Mouse (Mus musculus): ENCODE results near the gene Capn15. TPM values are rescaled to one million over a fixed set of nuclear protein-coding genes. Genes with fewer than 3 reads are reported as not detected.
A peak's percentile ranks its signal among the peaks of the same experiment; 100 is the strongest.

The Capn15 gene
- polyA plus RNA-seq, 1 experiment from 2014 or later: 21.1 TPM

DNA sequence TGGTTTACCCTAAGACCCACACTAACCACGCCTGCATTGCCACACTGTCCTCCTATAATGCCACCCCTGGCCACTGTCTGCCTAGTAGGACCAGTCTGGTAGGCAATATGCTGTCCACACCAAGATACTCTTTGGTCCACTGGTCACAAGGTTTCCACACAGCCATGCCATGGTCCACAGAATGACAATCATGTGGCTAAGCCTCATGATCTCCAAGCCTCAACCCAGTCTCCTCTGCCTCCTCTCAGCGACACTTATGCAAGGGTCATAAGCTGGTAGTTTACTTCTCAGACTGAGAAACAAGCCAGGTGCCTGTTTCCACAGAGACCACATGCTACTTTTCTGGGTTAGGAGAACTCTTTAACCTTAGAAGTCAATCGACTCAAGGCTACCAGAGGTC lies 2.7 kb downstream of the Capn15 start:
- H3K27ac ChIP-seq (ENCODE audit: low read length): no peak overlapping the region
- H3K36me3 ChIP-seq (ENCODE audit: control insufficient read depth, insufficient read depth, low read length): 0 out of 2 replicates have a peak, but pooled peaks cover under 1% of the 10 kb centered on the region
- 86% methylated on average over 3 of the region's 3 CpGs for WGBS
- H3K4me2 ChIP-seq (ENCODE audit: low read depth, low read length): no peak overlapping the region
- H3K9me3 ChIP-seq (ENCODE audit: control insufficient read depth, low read length): no peaks in the 10 kb centered on the region
- H3K9ac ChIP-seq (ENCODE audit: low read length): no peak overlapping the region
- ATAC-seq (ENCODE audit: low read depth): no peak
- no peak overlapping the region for H3K4me3 ChIP-seq (ENCODE audit: low read length)
- H3K4me1 ChIP-seq (replicated peaks; ENCODE audit: control insufficient read depth, insufficient read depth, low read length): peaks cover 26% of the 10 kb centered on the region
- H3K27me3 ChIP-seq (ENCODE audit: control insufficient read depth, insufficient read depth, low read depth, low read length): no peaks in the 10 kb centered on the region

GRCm38 (mm10) chr17:25980854-25981253 lies 4.7 kb downstream of the Capn15 start:
- no peak for ATAC-seq (ENCODE audit: low read depth)
- peaks cover 19% of the 10 kb centered on the region for H3K4me1 ChIP-seq (replicated peaks; ENCODE audit: control insufficient read depth, insufficient read depth, low read length)
- H3K27ac ChIP-seq (ENCODE audit: low read length): no peak overlapping the region

DNA sequence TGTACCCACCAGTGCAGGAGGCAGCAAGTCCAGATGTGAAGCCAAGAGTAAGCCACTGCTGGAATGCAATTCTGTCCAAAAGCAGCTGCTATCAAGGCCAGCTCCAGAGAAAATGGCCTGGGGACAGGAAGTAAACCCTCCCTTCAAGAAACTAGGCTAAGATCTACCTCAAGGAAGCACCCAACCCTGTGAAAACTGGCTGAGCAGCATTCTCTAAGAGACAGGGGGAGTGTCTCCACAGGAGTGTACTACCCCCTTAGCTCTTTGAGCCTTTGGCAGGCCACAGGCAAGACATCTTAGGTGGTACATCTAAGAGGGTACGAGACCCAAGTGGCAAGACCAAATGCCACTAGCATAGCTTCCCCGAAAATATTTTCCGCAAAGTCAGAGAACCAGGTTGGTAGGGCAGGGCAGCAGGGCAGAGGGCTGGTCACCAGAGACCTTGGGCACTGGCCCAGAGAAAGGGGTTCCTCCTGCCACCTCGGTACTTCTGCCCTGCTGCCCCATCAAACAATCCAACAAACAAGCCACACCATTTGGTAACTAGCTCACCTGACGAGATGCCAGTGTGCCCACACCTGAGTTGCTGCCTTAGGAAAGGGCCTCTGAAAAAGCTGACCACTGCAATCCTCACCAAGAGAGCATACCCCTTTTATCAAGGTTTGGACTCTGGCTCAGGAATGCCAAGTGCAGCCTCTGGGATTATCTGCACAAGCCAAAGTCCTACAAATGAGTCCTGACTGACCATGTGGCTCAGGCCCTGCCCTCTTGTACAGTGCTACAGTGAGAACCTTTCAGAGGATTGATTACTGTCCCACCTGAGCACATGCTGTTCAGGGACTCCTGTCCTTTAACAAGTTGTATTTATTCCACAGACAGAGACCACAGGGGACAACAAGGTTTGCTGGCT lies 5.5 kb downstream of the Capn15 start:
- Histone ChIP-seq H3K9ac (ENCODE audit: low read length) (no peak overlapping the region), H3K9me3 (ENCODE audit: control insufficient read depth, low read length) (no peaks in the 10 kb centered on the region), H3K4me1 (replicated peaks; ENCODE audit: control insufficient read depth, insufficient read depth, low read length) (peaks cover 19% of the 10 kb centered on the region), H3K27me3 (ENCODE audit: control insufficient read depth, insufficient read depth, low read depth, low read length) (no peaks in the 10 kb centered on the region), H3K4me3 (ENCODE audit: low read length) (no peak overlapping the region), H3K4me2 (ENCODE audit: low read depth, low read length) (no peak overlapping the region), H3K36me3 (ENCODE audit: control insufficient read depth, insufficient read depth, low read length) (0 out of 2 replicates have a peak, but pooled peaks cover 2% of the 10 kb centered on the region), H3K27ac (ENCODE audit: low read length) (no peak overlapping the region)
- ATAC-seq (ENCODE audit: low read depth): peak; percentile 50; the same call in 1 of the 2 replicates
- 79% methylated on average over 5 of the region's 5 CpGs for WGBS

More at GRCm38 (mm10) chr17:25980854-25981253, 4.7 kb downstream of the Capn15 start:
- Histone ChIP-seq H3K36me3 (ENCODE audit: control insufficient read depth, insufficient read depth, low read length) (0 out of 2 replicates have a peak, but pooled peaks cover 2% of the 10 kb centered on the region), H3K4me3 (ENCODE audit: low read length) (no peak overlapping the region), H3K4me2 (ENCODE audit: low read depth, low read length) (no peak overlapping the region), H3K9ac (ENCODE audit: low read length) (0 out of 2 replicates have a peak overlapping the region, but pooled peaks have one; percentile 9), H3K9me3 (ENCODE audit: control insufficient read depth, low read length) (no peaks in the 10 kb centered on the region), H3K27me3 (ENCODE audit: control insufficient read depth, insufficient read depth, low read depth, low read length) (no peaks in the 10 kb centered on the region)
- 79% methylated on average over 5 of the region's 5 CpGs for WGBS

- Histone ChIP-seq H3K9ac (ENCODE audit: low read length) (no peak overlapping the region), H3K27me3 (ENCODE audit: control insufficient read depth, insufficient read depth, low read depth, low read length) (no peaks in the 10 kb centered on the region), H3K4me1 (replicated peaks; ENCODE audit: control insufficient read depth, insufficient read depth, low read length) (peaks cover 17% of the 10 kb centered on the region), H3K4me2 (ENCODE audit: low read depth, low read length) (no peak overlapping the region), H3K27ac (ENCODE audit: low read length) (no peak overlapping the region), H3K4me3 (ENCODE audit: low read length) (no peak overlapping the region), H3K9me3 (ENCODE audit: control insufficient read depth, low read length) (no peaks in the 10 kb centered on the region), H3K36me3 (ENCODE audit: control insufficient read depth, insufficient read depth, low read length) (no peaks in the 10 kb centered on the region)
- ATAC-seq (ENCODE audit: low read depth): no peak
- 82% methylated on average over 4 of the region's 4 CpGs for WGBS
These were observed 14.5 kb downstream of the Capn15 start for GRCm38 (mm10) chr17:25970954-25971707.

GRCm38 (mm10) chr17:25970448-25970847 lies 15.1 kb downstream of the Capn15 start:
- ATAC-seq (ENCODE audit: low read depth): no peak
- WGBS: 88% methylated on average over 9 of the region's 9 CpGs
- H3K4me3 ChIP-seq (ENCODE audit: low read length): no peak overlapping the region
- no peaks in the 10 kb centered on the region for H3K27me3 ChIP-seq (ENCODE audit: control insufficient read depth, insufficient read depth, low read depth, low read length)
- no peak overlapping the region for H3K27ac ChIP-seq (ENCODE audit: low read length)
- no peak overlapping the region for H3K9ac ChIP-seq (ENCODE audit: low read length)
- no peaks in the 10 kb centered on the region for H3K9me3 ChIP-seq (ENCODE audit: control insufficient read depth, low read length)
- H3K4me1 ChIP-seq (replicated peaks; ENCODE audit: control insufficient read depth, insufficient read depth, low read length): peaks cover 17% of the 10 kb centered on the region
- no peaks in the 10 kb centered on the region for H3K36me3 ChIP-seq (ENCODE audit: control insufficient read depth, insufficient read depth, low read length)
- no peak overlapping the region for H3K4me2 ChIP-seq (ENCODE audit: low read depth, low read length)

DNA sequence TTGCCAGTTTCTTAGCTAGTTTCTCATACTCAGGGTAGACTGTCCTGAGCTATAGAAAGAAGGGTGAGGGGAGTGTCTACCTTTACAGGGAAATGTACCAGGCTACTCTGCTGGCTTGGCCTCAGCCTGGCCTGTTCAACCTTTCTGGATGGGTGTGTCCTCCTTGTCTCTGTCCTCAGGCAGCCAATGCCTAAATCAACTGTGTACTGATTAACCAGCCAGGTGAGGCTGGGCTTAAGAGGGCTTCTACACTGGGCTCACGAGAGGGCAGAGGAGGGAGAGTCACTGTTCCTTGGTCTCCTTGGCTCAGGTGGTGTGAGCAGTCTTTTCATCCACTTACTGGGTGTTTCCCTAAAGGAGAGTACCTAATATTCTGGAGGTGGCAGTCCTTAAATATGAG lies 17.4 kb downstream of the Capn15 start:
- WGBS: 60% methylated on average over 1 of the region's 1 CpGs
- peaks cover 17% of the 10 kb centered on the region for H3K4me1 ChIP-seq (replicated peaks; ENCODE audit: control insufficient read depth, insufficient read depth, low read length)
- H3K9ac ChIP-seq (ENCODE audit: low read length): no peak overlapping the region
- no peak overlapping the region for H3K4me3 ChIP-seq (ENCODE audit: low read length)
- H3K9me3 ChIP-seq (ENCODE audit: control insufficient read depth, low read length): no peaks in the 10 kb centered on the region
- H3K36me3 ChIP-seq (ENCODE audit: control insufficient read depth, insufficient read depth, low read length): no peaks in the 10 kb centered on the region
- 0 out of 2 replicates have a peak overlapping the region, but pooled peaks have one; percentile 5 for H3K27ac ChIP-seq (ENCODE audit: low read length)
- no peak overlapping the region for H3K4me2 ChIP-seq (ENCODE audit: low read depth, low read length)
- ATAC-seq (ENCODE audit: low read depth): peak; percentile 83
- H3K27me3 ChIP-seq (ENCODE audit: control insufficient read depth, insufficient read depth, low read depth, low read length): no peaks in the 10 kb centered on the region

- peaks cover 17% of the 10 kb centered on the region for H3K4me1 ChIP-seq (replicated peaks; ENCODE audit: control insufficient read depth, insufficient read depth, low read length)
- H3K27ac ChIP-seq (ENCODE audit: low read length): 0 out of 2 replicates have a peak overlapping the region, but pooled peaks have one; percentile 18
- no peaks in the 10 kb centered on the region for H3K9me3 ChIP-seq (ENCODE audit: control insufficient read depth, low read length)
- peak; percentile 69 for ATAC-seq (ENCODE audit: low read depth)
- no peak overlapping the region for H3K9ac ChIP-seq (ENCODE audit: low read length)
- 21% methylated on average over 3 of the region's 3 CpGs for WGBS
- no peaks in the 10 kb centered on the region for H3K27me3 ChIP-seq (ENCODE audit: control insufficient read depth, insufficient read depth, low read depth, low read length)
- H3K4me2 ChIP-seq (ENCODE audit: low read depth, low read length): no peak overlapping the region
- H3K36me3 ChIP-seq (ENCODE audit: control insufficient read depth, insufficient read depth, low read length): no peaks in the 10 kb centered on the region
- no peak overlapping the region for H3K4me3 ChIP-seq (ENCODE audit: low read length)
These were observed 17.9 kb downstream of the Capn15 start for GRCm38 (mm10) chr17:25967652-25968051.

GRCm38 (mm10) chr17:25964271-25964670 lies 21.3 kb downstream of the Capn15 start:
- WGBS: 79% methylated on average over 7 of the region's 7 CpGs
- no peaks in the 10 kb centered on the region for H3K9me3 ChIP-seq (ENCODE audit: control insufficient read depth, low read length)

DNA sequence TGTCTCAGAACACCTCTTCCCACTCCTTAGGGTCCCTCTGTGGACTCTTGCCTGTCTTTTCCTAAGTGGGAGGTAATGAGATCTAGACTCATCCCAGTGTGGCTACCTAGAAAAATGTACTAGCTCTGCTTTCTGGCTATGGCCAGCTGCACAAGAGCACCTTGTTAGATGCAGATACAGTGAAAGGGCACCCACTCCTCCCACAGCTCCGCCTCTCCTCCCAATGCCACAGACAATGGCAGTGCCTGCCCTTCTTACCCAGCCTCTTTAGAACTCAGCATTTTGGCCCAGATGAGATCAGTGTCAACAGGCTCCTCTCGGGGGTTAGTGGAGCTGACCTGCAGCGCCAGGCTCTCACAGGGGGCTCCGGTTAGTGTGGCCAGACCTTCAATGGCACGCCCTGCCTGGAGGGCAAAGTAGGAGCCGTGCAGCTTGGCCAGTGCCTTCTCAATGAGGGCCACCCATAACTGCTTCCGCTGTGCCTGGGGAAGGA lies 23.1 kb downstream of the Capn15 start:
- no peaks in the 10 kb centered on the region for H3K9me3 ChIP-seq (ENCODE audit: control insufficient read depth, low read length)
- no peaks in the 10 kb centered on the region for H3K27me3 ChIP-seq (ENCODE audit: control insufficient read depth, insufficient read depth, low read depth, low read length)
- no peak overlapping the region for H3K4me3 ChIP-seq (ENCODE audit: low read length)
- H3K9ac ChIP-seq (ENCODE audit: low read length): no peak overlapping the region
- peaks cover 7% of the 10 kb centered on the region for H3K36me3 ChIP-seq (ENCODE audit: control insufficient read depth, insufficient read depth, low read length)
- H3K4me1 ChIP-seq (replicated peaks; ENCODE audit: control insufficient read depth, insufficient read depth, low read length): peaks cover 4% of the 10 kb centered on the region
- H3K4me2 ChIP-seq (ENCODE audit: low read depth, low read length): no peak overlapping the region
- WGBS: 95% methylated on average over 7 of the region's 7 CpGs
- ATAC-seq (ENCODE audit: low read depth): no peak
- no peak overlapping the region for H3K27ac ChIP-seq (ENCODE audit: low read length)

More at GRCm38 (mm10) chr17:25964271-25964670, 21.3 kb downstream of the Capn15 start:
- H3K4me1 ChIP-seq (replicated peaks; ENCODE audit: control insufficient read depth, insufficient read depth, low read length): peaks cover 17% of the 10 kb centered on the region
- H3K9ac ChIP-seq (ENCODE audit: low read length): no peak overlapping the region
- H3K4me2 ChIP-seq (ENCODE audit: low read depth, low read length): no peak overlapping the region
- ATAC-seq (ENCODE audit: low read depth): no peak
- peaks cover 4% of the 10 kb centered on the region; the same call in 1 of the 2 replicates for H3K36me3 ChIP-seq (ENCODE audit: control insufficient read depth, insufficient read depth, low read length)
- no peak overlapping the region for H3K27ac ChIP-seq (ENCODE audit: low read length)
- no peaks in the 10 kb centered on the region for H3K27me3 ChIP-seq (ENCODE audit: control insufficient read depth, insufficient read depth, low read depth, low read length)
- H3K4me3 ChIP-seq (ENCODE audit: low read length): no peak overlapping the region
